Mouse (Mus musculus): ENCODE measurements around the gene Ceacam14. TPM values are rescaled to one million over a fixed set of nuclear protein-coding genes. Genes with fewer than 3 reads are reported as not detected.

Ceacam14 gene
- not detected for total RNA-seq (2021)

GRCm38 (mm10) chr7:17812333-17812732 lies at the start of gene Ceacam14:
Gene Ceacam14, plus strand, starts transcription at chr7:17812633.
- intact Hi-C loops (cut with DNase I) = no loop called here
- no peak for DNase-seq

Other genes starting within 250 kb of the Ceacam14 start
- not detected for gene Ceacam5, start 99.4 kb upstream of the Ceacam14 start, total RNA-seq (2021)
- not detected for gene Gm5155, start 59.1 kb downstream of the Ceacam14 start, total RNA-seq (2021)
- gene Ceacam11, start 159.5 kb downstream of the Ceacam14 start, total RNA-seq (2021) = not detected
- gene Ceacam13, start 197.3 kb downstream of the Ceacam14 start, total RNA-seq (2021) = not detected

All from heart, postnatal 36 days (tissue).